Mouse (Mus musculus) midbrain, embryonic 14.5 days (tissue): ENCODE results near the gene Mpc1. TPM values are rescaled to one million over a fixed set of nuclear protein-coding genes. Genes with fewer than 3 reads are reported as not detected.

Experiments used
- ATAC-seq: fragments of 200-750 bp; cut with Nextera tagmentation; 2 replicates; pipeline ENCODE4 v1.8.0; 2017; ENCODE audit warnings: moderate number of reproducible peaks, moderate library complexity; ENCODE audit not compliant: low FRiP score, low TSS enrichment
- DNase-seq: peaks from one replicate; pipeline ENCODE4 v3.0.0-alpha.2; 2015
- H3K27ac ChIP-seq: fragments of 300-500 bp; sonication (generic); replicated peaks from 2 replicates; pipeline ENCODE4 v1.5.1; 2014; ENCODE audit warnings: mild to moderate bottlenecking, low read depth, low read length, moderate library complexity
- H3K27me3 ChIP-seq: fragments of 300-500 bp; sonication (generic); 2 replicates; pipeline ENCODE4 v1.6.1; 2014; ENCODE audit warnings: low read length, control low read depth, mixed read lengths; ENCODE audit not compliant: control insufficient read depth, insufficient read depth
- H3K36me3 ChIP-seq: fragments of 300-500 bp; sonication (generic); 2 replicates; pipeline ENCODE4 v1.6.1; 2014; ENCODE audit warnings: low read length, control low read depth; ENCODE audit not compliant: control insufficient read depth, insufficient read depth
- H3K4me1 ChIP-seq: fragments of 300-500 bp; sonication (generic); 2 replicates; pipeline ENCODE4 v1.6.1; 2014; ENCODE audit warnings: mild to moderate bottlenecking, antibody characterized with exemption, low read length, control low read depth; ENCODE audit not compliant: control insufficient read depth, insufficient read depth
- H3K4me2 ChIP-seq: fragments of 300-500 bp; sonication (generic); 2 replicates; pipeline ENCODE4 v1.6.1; 2014; ENCODE audit warnings: mild to moderate bottlenecking, low read length, moderate library complexity
- H3K4me3 ChIP-seq: fragments of 300-500 bp; sonication (generic); replicated peaks from 2 replicates; pipeline ENCODE4 v1.5.1; 2014; ENCODE audit warnings: low read depth, low read length
- H3K9ac ChIP-seq: fragments of 300-500 bp; sonication (generic); replicated peaks from 2 replicates; pipeline ENCODE4 v1.6.1; 2014; ENCODE audit warnings: mild to moderate bottlenecking, low read length, moderate library complexity
- H3K9me3 ChIP-seq: fragments of 300-500 bp; sonication (generic); 2 replicates; pipeline ENCODE4 v1.6.1; 2016; ENCODE audit warnings: low read length, control low read depth, mixed read lengths; ENCODE audit not compliant: control insufficient read depth
- WGBS: fragments of 180-500 bp; shearing (Covaris S2); extraction: QIAGEN DNeasy Blood & Tissue Kit; methylation state at CpG from one replicate; pipeline ENCODE4 v1.1.7; 2014; 5-methylcytosine and 5-hydroxymethylcytosine counted together
- polyA plus RNA-seq: library from polyadenylated mRNA; unstranded; fragments of >200 nt; fragmentation: Nextera tagmentation; extraction: Ambion mirVana; gene quantifications from 2 replicates; pipeline ENCODE4 v1.2.1, GENCODE M21; 2014

Gene Mpc1
- polyA plus RNA-seq, 1 experiment from 2014 or later: 282 TPM

DNA sequence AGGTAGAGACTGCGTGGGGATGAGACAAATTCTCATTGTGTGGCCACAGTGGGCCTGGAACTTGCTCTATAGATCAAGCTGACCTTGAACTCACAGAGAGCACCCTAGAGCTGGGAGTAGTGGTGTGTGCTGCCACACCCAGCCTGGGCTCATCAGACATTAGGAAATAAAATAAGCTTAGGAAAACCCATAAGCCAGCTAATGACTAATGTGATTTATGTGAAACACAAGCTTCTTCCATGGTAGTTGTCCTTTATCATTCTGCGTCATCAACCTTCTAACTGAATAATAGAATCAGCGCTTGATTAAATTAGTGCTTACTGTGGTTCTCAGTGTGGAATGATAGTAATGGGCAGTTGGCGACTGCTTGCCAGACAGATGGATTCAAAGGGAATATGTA, 4.3 kb downstream of the Mpc1 start:
- ATAC-seq (no peak), DNase-seq (no peak)
- peaks cover 12% of the 10 kb centered on the region; the same call in 1 of the 2 replicates for H3K36me3 ChIP-seq
- 86% methylated on average over 4 of the region's 4 CpGs for WGBS
- no peak overlapping the region for H3K27ac ChIP-seq
- H3K4me1 ChIP-seq: peaks cover 16% of the 10 kb centered on the region
- H3K9ac ChIP-seq: no peak overlapping the region
- no peak overlapping the region for H3K4me2 ChIP-seq
- H3K27me3 ChIP-seq: no peaks in the 10 kb centered on the region
- no peak overlapping the region for H3K4me3 ChIP-seq
- no peaks in the 10 kb centered on the region for H3K9me3 ChIP-seq

GRCm38 (mm10) chr17:8289993-8290679, 7.4 kb downstream of the Mpc1 start:
- ATAC-seq (no peak), DNase-seq (no peak)
- Histone ChIP-seq H3K9me3 (no peaks in the 10 kb centered on the region), H3K9ac (no peak overlapping the region), H3K4me3 (no peak overlapping the region), H3K27me3 (no peaks in the 10 kb centered on the region), H3K27ac (no peak overlapping the region), H3K36me3 (peaks cover 12% of the 10 kb centered on the region; the same call in 1 of the 2 replicates), H3K4me1 (peaks cover 3% of the 10 kb centered on the region), H3K4me2 (no peak overlapping the region)
- WGBS: 89% methylated on average over 3 of the region's 3 CpGs

- no peak for DNase-seq
- no peaks in the 10 kb centered on the region for H3K4me1 ChIP-seq
- no peaks in the 10 kb centered on the region for H3K27me3 ChIP-seq
- H3K36me3 ChIP-seq: peaks cover 15% of the 10 kb centered on the region; the same call in 1 of the 2 replicates
- no peak overlapping the region for H3K4me2 ChIP-seq
- no peaks in the 10 kb centered on the region for H3K9me3 ChIP-seq
- no peak for ATAC-seq
- H3K4me3 ChIP-seq: no peak overlapping the region
- no peak overlapping the region for H3K9ac ChIP-seq
- no peak overlapping the region for H3K27ac ChIP-seq
Measured at GRCm38 (mm10) chr17:8290736-8291135, 8.0 kb downstream of the Mpc1 start.

DNA sequence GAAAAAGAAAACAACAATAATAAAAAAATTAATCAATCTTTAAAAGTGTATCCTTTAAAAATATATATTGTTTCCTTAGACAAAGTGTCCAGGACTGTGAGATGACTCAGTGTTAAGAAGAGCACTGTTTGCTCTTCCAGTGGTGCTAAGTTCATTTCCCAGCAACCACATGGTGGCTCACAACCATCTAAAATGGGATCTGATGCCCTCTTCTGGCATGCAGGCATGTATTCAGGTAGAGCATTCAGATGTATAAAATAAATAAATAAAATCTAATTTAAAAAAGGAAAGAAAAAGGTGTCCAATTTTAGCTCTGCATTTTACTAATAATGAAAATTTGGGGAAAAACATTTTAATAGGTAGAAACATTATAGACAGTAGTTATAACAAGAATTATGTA, 13.1 kb downstream of the Mpc1 start:
- Histone ChIP-seq H3K9me3 (no peaks in the 10 kb centered on the region), H3K27me3 (no peaks in the 10 kb centered on the region), H3K36me3 (peaks cover 18% of the 10 kb centered on the region; the same call in 1 of the 2 replicates), H3K4me1 (no peaks in the 10 kb centered on the region), H3K9ac (no peak overlapping the region), H3K4me3 (no peak overlapping the region), H3K4me2 (no peak overlapping the region), H3K27ac (no peak overlapping the region)
- ATAC-seq: no peak
- DNase-seq: no peak

DNA sequence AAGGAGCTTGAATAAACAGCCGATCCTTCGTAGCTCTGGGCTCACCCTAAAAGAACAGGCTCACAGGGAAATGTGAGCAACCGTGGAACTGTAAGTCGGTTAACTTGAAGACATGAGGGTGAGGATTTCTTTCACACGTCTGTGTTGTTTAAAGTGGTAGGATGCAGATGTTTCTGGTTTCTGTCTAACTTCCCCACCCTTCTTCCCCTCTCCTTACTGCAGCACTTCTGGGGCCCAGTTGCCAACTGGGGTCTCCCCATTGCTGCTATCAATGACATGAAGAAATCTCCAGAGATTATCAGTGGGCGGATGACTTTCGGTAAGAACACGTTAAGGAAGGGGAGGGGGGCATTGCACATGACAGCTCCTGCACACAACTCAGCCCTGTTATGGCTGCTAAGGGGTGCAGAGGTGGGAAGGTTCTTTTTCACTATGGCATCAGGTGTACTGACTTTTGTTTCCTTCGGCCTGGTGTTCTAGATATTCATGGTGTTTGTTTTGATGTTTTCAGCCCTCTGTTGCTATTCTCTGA, 13.7 kb downstream of the Mpc1 start:
- Histone ChIP-seq H3K4me1 (no peaks in the 10 kb centered on the region), H3K27me3 (no peaks in the 10 kb centered on the region), H3K4me3 (no peak overlapping the region), H3K27ac (no peak overlapping the region), H3K9me3 (no peaks in the 10 kb centered on the region), H3K36me3 (peaks cover 18% of the 10 kb centered on the region; the same call in 1 of the 2 replicates), H3K9ac (no peak overlapping the region), H3K4me2 (no peak overlapping the region)
- no peak for ATAC-seq
- no peak for DNase-seq
- 88% methylated on average over 9 of the region's 9 CpGs for WGBS

GRCm38 (mm10) chr17:8297746-8298145, 15.0 kb downstream of the Mpc1 start:
- ATAC-seq (no peak), DNase-seq (no peak)
- Histone ChIP-seq H3K4me2 (no peak overlapping the region), H3K9me3 (no peaks in the 10 kb centered on the region), H3K36me3 (peaks cover 18% of the 10 kb centered on the region; the same call in 1 of the 2 replicates), H3K27me3 (no peaks in the 10 kb centered on the region), H3K4me1 (no peaks in the 10 kb centered on the region), H3K4me3 (no peak overlapping the region), H3K27ac (no peak overlapping the region), H3K9ac (no peak overlapping the region)
- 89% methylated on average over 5 of the region's 5 CpGs for WGBS

- no peak overlapping the region for H3K4me2 ChIP-seq
Measured at GRCm38 (mm10) chr17:8298281-8298680, 15.6 kb downstream of the Mpc1 start.

GRCm38 (mm10) chr17:8299524-8299923, 16.8 kb downstream of the Mpc1 start:
- DNase-seq: no peak

More at GRCm38 (mm10) chr17:8298281-8298680, 15.6 kb downstream of the Mpc1 start:
- WGBS: 85% methylated on average over 2 of the region's 2 CpGs
- Histone ChIP-seq H3K27ac (no peak overlapping the region), H3K4me1 (no peaks in the 10 kb centered on the region), H3K27me3 (no peaks in the 10 kb centered on the region), H3K4me3 (no peak overlapping the region), H3K36me3 (peaks cover 18% of the 10 kb centered on the region; the same call in 1 of the 2 replicates), H3K9me3 (no peaks in the 10 kb centered on the region), H3K9ac (no peak overlapping the region)
- no peak for ATAC-seq
- DNase-seq: no peak

GRCm38 (mm10) chr17:8301515-8301914, 18.8 kb downstream of the Mpc1 start:
- no peak overlapping the region for H3K9ac ChIP-seq
- H3K4me1 ChIP-seq: no peaks in the 10 kb centered on the region
- H3K4me2 ChIP-seq: no peak overlapping the region
- H3K27ac ChIP-seq: no peak overlapping the region
- H3K4me3 ChIP-seq: no peak overlapping the region
- ATAC-seq (no peak), DNase-seq (no peak)
- 81% methylated on average over 4 of the region's 4 CpGs for WGBS
- H3K27me3 ChIP-seq: no peaks in the 10 kb centered on the region
- H3K9me3 ChIP-seq: no peaks in the 10 kb centered on the region
- H3K36me3 ChIP-seq: peaks cover 15% of the 10 kb centered on the region; the same call in 1 of the 2 replicates

More at GRCm38 (mm10) chr17:8299524-8299923, 16.8 kb downstream of the Mpc1 start:
- no peak for ATAC-seq
- Histone ChIP-seq H3K9me3 (no peaks in the 10 kb centered on the region), H3K4me3 (no peak overlapping the region), H3K9ac (no peak overlapping the region), H3K4me2 (no peak overlapping the region), H3K27ac (no peak overlapping the region), H3K36me3 (peaks cover 18% of the 10 kb centered on the region; the same call in 1 of the 2 replicates), H3K4me1 (no peaks in the 10 kb centered on the region), H3K27me3 (no peaks in the 10 kb centered on the region)
